Mouse (Mus musculus) hindbrain, embryonic 15.5 days (tissue): ENCODE measurements around the gene Spcs3. TPM values are rescaled to one million over a fixed set of nuclear protein-coding genes. Genes with fewer than 3 reads are reported as not detected.

Experiments
- ATAC-seq: fragments of 200-750 bp; cut with Nextera tagmentation; 2 replicates; pipeline ENCODE4 v1.8.0; 2017; ENCODE audit warnings: low read depth, moderate number of reproducible peaks, moderate TSS enrichment; ENCODE audit not compliant: low FRiP score
- H3K27ac ChIP-seq: fragments of 300-500 bp; sonication (generic); replicated peaks from 2 replicates; pipeline ENCODE4 v1.5.1; 2015; ENCODE audit warnings: mild to moderate bottlenecking, inconsistent platforms
- H3K27me3 ChIP-seq: fragments of 300-500 bp; sonication (generic); 2 replicates; pipeline ENCODE4 v1.6.1; 2015; ENCODE audit warnings: control low read depth, inconsistent platforms
- H3K36me3 ChIP-seq: fragments of 300-500 bp; sonication (generic); 2 replicates; pipeline ENCODE4 v1.6.1; 2015; ENCODE audit warnings: control low read depth, inconsistent platforms
- H3K4me1 ChIP-seq: fragments of 300-500 bp; sonication (generic); replicated peaks from 2 replicates; pipeline ENCODE4 v1.6.1; 2015; ENCODE audit warnings: control low read depth, inconsistent platforms
- H3K4me2 ChIP-seq: fragments of 300-500 bp; sonication (generic); 2 replicates; pipeline ENCODE4 v1.6.1; 2015; ENCODE audit warnings: moderate library complexity, mild to moderate bottlenecking, inconsistent platforms
- H3K4me3 ChIP-seq: fragments of 300-500 bp; sonication (generic); 2 replicates; pipeline ENCODE4 v1.5.1; 2015; ENCODE audit warnings: mild to moderate bottlenecking, inconsistent platforms
- H3K9ac ChIP-seq: fragments of 300-500 bp; sonication (generic); 2 replicates; pipeline ENCODE4 v1.6.1; 2015; ENCODE audit warnings: inconsistent platforms
- H3K9me3 ChIP-seq: fragments of 300-500 bp; sonication (generic); 2 replicates; pipeline ENCODE4 v1.6.1; 2016; ENCODE audit warnings: control low read depth, inconsistent platforms
- WGBS: fragments of 180-500 bp; shearing (Covaris S2); methylation state at CpG from one replicate; pipeline ENCODE4 v1.1.7; 2015; 5-methylcytosine and 5-hydroxymethylcytosine counted together
- polyA plus RNA-seq: library from polyadenylated mRNA; unstranded; fragments of >200 nt; fragmentation: Nextera tagmentation; extraction: Ambion mirVana; gene quantifications from 2 replicates; pipeline ENCODE4 v1.2.1, GENCODE M21; 2015

The Spcs3 gene
- polyA plus RNA-seq, 1 experiment from 2014 or later: 45.7 TPM

GRCm38 (mm10) chr8:54505060-54505459, 24.7 kb downstream of the Spcs3 start:
- Histone ChIP-seq H3K4me1 (peaks cover 14% of the 10 kb centered on the region), H3K9ac (no peak overlapping the region), H3K4me2 (no peak overlapping the region), H3K9me3 (no peaks in the 10 kb centered on the region), H3K4me3 (no peak overlapping the region), H3K27me3 (no peaks in the 10 kb centered on the region), H3K27ac (no peak overlapping the region), H3K36me3 (no peaks in the 10 kb centered on the region)
- no peak for ATAC-seq
- 70% methylated on average over 2 of the region's 2 CpGs for WGBS

- 69% methylated on average over 7 of the region's 7 CpGs for WGBS
- H3K9ac ChIP-seq: no peak overlapping the region
- ATAC-seq: no peak
These were observed 26.7 kb downstream of the Spcs3 start for GRCm38 (mm10) chr8:54503104-54503503.

GRCm38 (mm10) chr8:54493915-54494314, 35.9 kb downstream of the Spcs3 start:
- Histone ChIP-seq H3K27me3 (no peaks in the 10 kb centered on the region), H3K36me3 (no peaks in the 10 kb centered on the region), H3K9me3 (no peaks in the 10 kb centered on the region), H3K27ac (no peak overlapping the region), H3K4me3 (no peak overlapping the region), H3K4me2 (no peak overlapping the region), H3K9ac (no peak overlapping the region), H3K4me1 (no peaks in the 10 kb centered on the region)
- 58% methylated on average over 3 of the region's 3 CpGs for WGBS
- no peak for ATAC-seq

More at GRCm38 (mm10) chr8:54503104-54503503, 26.7 kb downstream of the Spcs3 start:
- Histone ChIP-seq H3K4me3 (no peak overlapping the region), H3K9me3 (no peaks in the 10 kb centered on the region), H3K4me1 (0 out of 2 replicates have a peak, but pooled peaks cover under 1% of the 10 kb centered on the region), H3K27me3 (no peaks in the 10 kb centered on the region), H3K27ac (no peak overlapping the region), H3K4me2 (no peak overlapping the region), H3K36me3 (no peaks in the 10 kb centered on the region)

DNA sequence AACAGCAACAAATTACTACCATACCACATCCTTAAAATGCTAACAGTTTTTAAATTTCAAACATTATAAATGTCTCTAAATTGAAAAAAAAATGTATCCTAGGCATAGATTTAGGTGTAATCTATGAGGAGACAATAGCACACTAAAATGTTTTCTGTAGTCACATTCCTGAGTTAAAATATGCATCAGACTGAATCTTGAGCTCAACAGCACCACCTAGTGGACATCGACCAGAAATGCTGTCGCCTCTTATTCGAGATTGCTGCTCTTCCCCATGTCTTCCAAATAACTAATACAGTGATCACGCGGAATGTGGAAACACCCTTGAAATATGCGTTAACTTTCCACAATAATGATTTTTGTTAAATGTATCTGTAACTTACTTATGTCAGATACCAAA, 36.7 kb downstream of the Spcs3 start:
- Histone ChIP-seq H3K4me3 (no peak overlapping the region), H3K36me3 (no peaks in the 10 kb centered on the region), H3K4me1 (no peaks in the 10 kb centered on the region), H3K4me2 (no peak overlapping the region), H3K9ac (no peak overlapping the region), H3K27ac (no peak overlapping the region), H3K27me3 (no peaks in the 10 kb centered on the region), H3K9me3 (no peaks in the 10 kb centered on the region)
- no peak for ATAC-seq
- 13% methylated on average over 6 of the region's 6 CpGs for WGBS

GRCm38 (mm10) chr8:54491934-54492333, 37.9 kb downstream of the Spcs3 start:
- no peak overlapping the region for H3K27ac ChIP-seq
- H3K9ac ChIP-seq: no peak overlapping the region
- no peaks in the 10 kb centered on the region for H3K27me3 ChIP-seq
- H3K36me3 ChIP-seq: no peaks in the 10 kb centered on the region
- no peaks in the 10 kb centered on the region for H3K9me3 ChIP-seq
- WGBS: 83% methylated on average over 4 of the region's 4 CpGs
- no peak; the same call in 1 of the 2 replicates for ATAC-seq
- H3K4me2 ChIP-seq: no peak overlapping the region
- no peak overlapping the region for H3K4me3 ChIP-seq
- no peaks in the 10 kb centered on the region for H3K4me1 ChIP-seq

GRCm38 (mm10) chr8:54491057-54491690, 38.6 kb downstream of the Spcs3 start:
- Histone ChIP-seq H3K4me1 (0 out of 2 replicates have a peak, but pooled peaks cover 3% of the 10 kb centered on the region), H3K4me2 (no peak overlapping the region), H3K27me3 (no peaks in the 10 kb centered on the region), H3K9me3 (no peaks in the 10 kb centered on the region), H3K9ac (no peak overlapping the region), H3K36me3 (no peaks in the 10 kb centered on the region), H3K4me3 (no peak overlapping the region), H3K27ac (no peak overlapping the region)
- peak; percentile 42; the same call in 1 of the 2 replicates for ATAC-seq
- WGBS: 25% methylated on average over 6 of the region's 6 CpGs

GRCm38 (mm10) chr8:54488437-54488836, 41.4 kb downstream of the Spcs3 start:
- no peak overlapping the region for H3K27ac ChIP-seq
- no peak for ATAC-seq

GRCm38 (mm10) chr8:54486555-54487273, 43.1 kb downstream of the Spcs3 start:
- H3K27ac ChIP-seq: no peak overlapping the region
- no peaks in the 10 kb centered on the region for H3K27me3 ChIP-seq
- peak overlapping the region; percentile 18 for H3K4me3 ChIP-seq
- WGBS: 34% methylated on average over 19 of the region's 19 CpGs
- peak overlapping the region; percentile 45 for H3K4me2 ChIP-seq
- no peaks in the 10 kb centered on the region for H3K36me3 ChIP-seq
- 0 out of 2 replicates have a peak, but pooled peaks cover 3% of the 10 kb centered on the region for H3K4me1 ChIP-seq
- no peak overlapping the region; the same call in 1 of the 2 replicates for H3K9ac ChIP-seq
- no peaks in the 10 kb centered on the region for H3K9me3 ChIP-seq
- ATAC-seq: no peak

More at GRCm38 (mm10) chr8:54488437-54488836, 41.4 kb downstream of the Spcs3 start:
- Histone ChIP-seq H3K9ac (no peak overlapping the region), H3K4me3 (no peak overlapping the region), H3K36me3 (no peaks in the 10 kb centered on the region), H3K27me3 (no peaks in the 10 kb centered on the region), H3K4me2 (no peak overlapping the region), H3K9me3 (no peaks in the 10 kb centered on the region), H3K4me1 (0 out of 2 replicates have a peak, but pooled peaks cover 3% of the 10 kb centered on the region)
- 73% methylated on average over 4 of the region's 4 CpGs for whole genome bisulfite sequencing

Other genes with a start within 250 kb of the Spcs3 start
- gene Asb5, start 418 bp downstream of the Spcs3 start, polyA plus RNA-seq: 6.0 and 6.4 TPM in 2 replicates
- gene Spata4, start 70.8 kb upstream of the Spcs3 start, polyA plus RNA-seq: not detected in 2 replicates